Mouse (Mus musculus) urinary bladder, postnatal 4 days (tissue): ENCODE results near the gene Tshb.

Experiments used
- DNase-seq, 2 experiments: peaks; one replicate each; pipeline ENCODE4 v3.0.0; 2021 to 2022; ENCODE audit warnings: low spot score in 2 of 2

The Tshb gene

GRCm38 (mm10) chr3:102782618-102783017, at the start of gene Tshb:
Gene Tshb, minus strand, starts transcription at chr3:102782718.
- DNase-seq: no peak

- peak; percentile 48 to 76 for DNase-seq
These were observed 21.4 kb upstream of the Tshb start for GRCm38 (mm10) chr3:102803937-102804336.

GRCm38 (mm10) chr3:102787369-102787768, 4.9 kb upstream of the Tshb start:
- DNase-seq: no peak

GRCm38 (mm10) chr3:102773018-102773417, 9.5 kb downstream of the Tshb start:
- DNase-seq: no peak

- DNase-seq: no peak
These were observed 17.7 kb downstream of the Tshb start for GRCm38 (mm10) chr3:102764850-102765249.

GRCm38 (mm10) chr3:102763713-102764400, 18.7 kb downstream of the Tshb start:
- DNase-seq: no peak

- peak in 1 of 2 experiments; percentile 13 for DNase-seq
These were observed 20.1 kb downstream of the Tshb start for GRCm38 (mm10) chr3:102762388-102762787.

- no peak for DNase-seq
These were observed 22.3 kb downstream of the Tshb start for GRCm38 (mm10) chr3:102760236-102760635.

- DNase-seq: no peak
These were observed 25.5 kb downstream of the Tshb start for GRCm38 (mm10) chr3:102757019-102757418.

- DNase-seq: no peak
These were observed 26.7 kb downstream of the Tshb start for GRCm38 (mm10) chr3:102755801-102756200.

- DNase-seq: no peak
These were observed 30.1 kb downstream of the Tshb start for GRCm38 (mm10) chr3:102752457-102752856.

GRCm38 (mm10) chr3:102752053-102752452, 30.5 kb downstream of the Tshb start:
- no peak for DNase-seq

- DNase-seq: no peak
These were observed 31.0 kb downstream of the Tshb start for GRCm38 (mm10) chr3:102751536-102751935.

- DNase-seq: no peak
These were observed 31.4 kb downstream of the Tshb start for GRCm38 (mm10) chr3:102751136-102751535.

- DNase-seq: no peak
These were observed 33.8 kb downstream of the Tshb start for GRCm38 (mm10) chr3:102748686-102749085.

- DNase-seq: no peak
These were observed 34.5 kb downstream of the Tshb start for GRCm38 (mm10) chr3:102748038-102748437.

GRCm38 (mm10) chr3:102746174-102746573, 36.3 kb downstream of the Tshb start:
- no peak for DNase-seq

GRCm38 (mm10) chr3:102744657-102745056, 37.9 kb downstream of the Tshb start:
- no peak for DNase-seq

- DNase-seq: no peak
These were observed 38.6 kb downstream of the Tshb start for GRCm38 (mm10) chr3:102743781-102744471.

GRCm38 (mm10) chr3:102743202-102743601, 39.3 kb downstream of the Tshb start:
- no peak for DNase-seq

- no peak for DNase-seq
These were observed 39.8 kb downstream of the Tshb start for GRCm38 (mm10) chr3:102742725-102743124.

GRCm38 (mm10) chr3:102738926-102739325, 43.6 kb downstream of the Tshb start:
- no peak for DNase-seq

GRCm38 (mm10) chr3:102738161-102738901, 44.2 kb downstream of the Tshb start:
- no peak for DNase-seq
